Mouse (Mus musculus) cerebellum, adult 2 months (tissue): Measurements from ENCODE around the gene Evx2.
A peak's percentile ranks its signal among the peaks of the same experiment; 100 is the strongest.

Experiments used
- CTCF ChIP-seq: fragments of 200-500 bp; IDR thresholded peaks from 2 replicates; pipeline ENCODE4 v1.5.1; 2011; ENCODE audit warnings: low read depth, mild to moderate bottlenecking, control low read depth, low read length, moderate library complexity, borderline replicate concordance; ENCODE audit not compliant: insufficient read depth
- POLR2A ChIP-seq: fragments of 200-500 bp; IDR thresholded peaks from 2 replicates; pipeline ENCODE4 v1.6.1; 2011; ENCODE audit warnings: low read length, control low read depth, borderline replicate concordance; ENCODE audit not compliant: insufficient read depth

GRCm38 (mm10) chr2:74663291-74663925 is 4.1 kb upstream of the Evx2 start:
- TF ChIP-seq CTCF (peak; percentile 51; the same call in 1 of the 2 replicates), POLR2A (no peak)
